Mouse (Mus musculus) G1E (cell line): Measurements from ENCODE around the gene Spata4.

ENCODE experiments used
- CTCF ChIP-seq: IDR thresholded peaks from 2 replicates; pipeline ENCODE4 v1.5.1; 2012; ENCODE audit warnings: low read depth, low read length, inconsistent platforms, mixed read lengths
- GATA1 ChIP-seq: IDR thresholded peaks from 2 replicates; pipeline ENCODE4 v1.6.1; 2012; ENCODE audit warnings: borderline replicate concordance, low read length, inconsistent platforms, mixed read lengths

GRCm38 (mm10) chr8:54567168-54567567, 33.4 kb upstream of the Spata4 start:
- TF ChIP-seq GATA1 (no peak), CTCF (no peak)
